Mouse (Mus musculus) bone marrow, adult 2 months (tissue): ENCODE measurements at regions not wholly inside any gene's neighbourhood (a gene's known extent, or its start where the extent isn't known, plus 50 kb on each side); places are given as distances from the start of the nearest gene placed in this dataset.

Experiments used
- H3K27ac ChIP-seq: fragments of 200-500 bp; 2 replicates; pipeline ENCODE4 v1.5.1; 2012; ENCODE audit warnings: low read depth, mild to moderate bottlenecking, control low read depth, inconsistent platforms, low read length; ENCODE audit not compliant: control insufficient read depth, poor library complexity, insufficient read depth
- H3K4me1 ChIP-seq: fragments of 200-500 bp; 2 replicates; pipeline ENCODE4 v1.6.1; 2011; ENCODE audit warnings: low read length; ENCODE audit not compliant: control insufficient read depth, insufficient read depth
- H3K4me3 ChIP-seq: fragments of 200-500 bp; replicated peaks from 2 replicates; pipeline ENCODE3; 2011; ENCODE audit warnings: mild to moderate bottlenecking, low read depth, low read length, control low read depth; ENCODE audit not compliant: control insufficient read depth
- CTCF ChIP-seq: fragments of 200-500 bp; IDR thresholded peaks from 2 replicates; pipeline ENCODE4 v1.5.1; 2011; ENCODE audit warnings: low read length, control low read depth; ENCODE audit not compliant: control insufficient read depth, insufficient read depth
- POLR2A ChIP-seq: fragments of 200-500 bp; IDR thresholded peaks from 2 replicates; pipeline ENCODE4 v1.6.1; 2011; ENCODE audit warnings: low read depth, mild to moderate bottlenecking, control low read depth, low read length, borderline replicate concordance; ENCODE audit not compliant: control insufficient read depth
- WGBS: fragments of 180-500 bp; shearing (Covaris S2); methylation state at CpG from one replicate; pipeline ENCODE4 v1.1.7; 2018; 5-methylcytosine and 5-hydroxymethylcytosine counted together

GRCm38 (mm10) chr13:107260274-107260673 is 238.3 kb upstream of the Kif2a start:
- no peaks in the 10 kb centered on the region for H3K4me1 ChIP-seq
- WGBS = 74% methylated on average over 4 of the region's 4 CpGs
- no peak overlapping the region for H3K27ac ChIP-seq
- H3K4me3 ChIP-seq = no peak overlapping the region
- TF ChIP-seq CTCF (no peak), POLR2A (no peak)

DNA sequence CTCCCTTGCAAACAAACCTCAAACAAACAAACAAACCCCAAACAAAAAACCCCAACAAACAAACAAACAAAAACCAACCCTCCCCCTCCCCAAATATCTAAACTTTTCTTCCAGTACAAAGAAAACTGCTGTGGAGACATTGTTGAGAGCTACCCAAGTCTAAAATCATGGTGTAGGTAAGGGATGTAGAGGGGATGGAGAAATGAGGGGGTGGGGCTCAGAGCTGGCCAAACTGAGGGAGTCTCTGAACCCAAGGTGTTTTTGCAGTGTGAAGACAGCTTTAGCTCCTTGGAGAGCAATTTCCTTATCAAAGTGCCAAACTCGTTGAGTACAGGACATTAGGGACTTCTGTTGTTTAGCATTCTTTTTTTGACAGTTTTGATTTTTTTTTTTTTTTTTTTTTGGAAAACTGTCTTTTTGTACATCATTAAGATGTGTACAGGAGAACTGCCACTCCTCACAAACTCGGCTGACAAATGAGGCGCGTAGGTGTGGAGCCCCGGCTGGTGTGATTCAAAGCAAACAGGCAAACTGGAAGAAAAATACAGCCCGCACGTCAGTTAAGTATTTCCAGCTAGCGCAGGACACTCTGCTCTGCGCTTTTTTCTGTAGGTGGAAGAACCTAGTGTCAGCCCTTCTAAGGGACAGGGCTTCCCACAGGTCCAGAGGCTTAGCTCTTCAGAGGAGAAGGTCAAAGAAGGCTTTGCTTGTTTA is 226.0 kb upstream of the Kif2a start:
- H3K27ac ChIP-seq = no peak overlapping the region
- no peaks in the 10 kb centered on the region for H3K4me1 ChIP-seq
- TF ChIP-seq POLR2A (no peak), CTCF (no peak)
- no peak overlapping the region for H3K4me3 ChIP-seq
- 64% methylated on average over 9 of the region's 9 CpGs for WGBS

GRCm38 (mm10) chr13:107246956-107247751 is 225.2 kb upstream of the Kif2a start:
- no peaks in the 10 kb centered on the region for H3K4me1 ChIP-seq
- H3K27ac ChIP-seq = no peak overlapping the region
- 42% methylated on average over 17 of the region's 17 CpGs for WGBS
- no peak for TF ChIP-seq POLR2A
- TF ChIP-seq CTCF = no peak
- H3K4me3 ChIP-seq = no peak overlapping the region

GRCm38 (mm10) chr13:107244173-107244572 is 222.2 kb upstream of the Kif2a start:
- TF ChIP-seq POLR2A (no peak), CTCF (no peak)
- Histone ChIP-seq H3K4me1 (no peaks in the 10 kb centered on the region), H3K27ac (no peak overlapping the region), H3K4me3 (no peak overlapping the region)
- 37% methylated on average over 3 of the region's 3 CpGs for WGBS

DNA sequence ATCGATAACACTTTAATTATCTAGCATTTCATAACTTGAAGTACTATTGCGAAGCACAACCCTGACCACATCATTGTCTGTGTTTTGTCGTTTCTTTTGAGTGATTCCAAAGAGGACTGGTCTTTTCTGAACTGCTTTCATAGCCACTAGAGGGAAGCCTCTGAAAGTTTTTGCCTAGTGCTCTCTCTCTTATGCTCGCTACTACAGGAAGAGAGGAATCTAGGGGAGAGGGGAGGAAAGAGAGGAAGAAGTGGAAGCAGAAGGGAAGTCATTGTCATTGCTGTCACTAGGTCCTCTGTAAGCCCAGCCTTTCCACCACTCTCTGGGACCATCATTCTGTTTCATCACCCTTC is 217.1 kb upstream of the Kif2a start:
- H3K4me3 ChIP-seq = no peak overlapping the region
- no peaks in the 10 kb centered on the region for H3K4me1 ChIP-seq
- no peak overlapping the region for H3K27ac ChIP-seq
- 58% methylated on average over 4 of the region's 4 CpGs for WGBS
- no peak for TF ChIP-seq CTCF
- no peak for TF ChIP-seq POLR2A

DNA sequence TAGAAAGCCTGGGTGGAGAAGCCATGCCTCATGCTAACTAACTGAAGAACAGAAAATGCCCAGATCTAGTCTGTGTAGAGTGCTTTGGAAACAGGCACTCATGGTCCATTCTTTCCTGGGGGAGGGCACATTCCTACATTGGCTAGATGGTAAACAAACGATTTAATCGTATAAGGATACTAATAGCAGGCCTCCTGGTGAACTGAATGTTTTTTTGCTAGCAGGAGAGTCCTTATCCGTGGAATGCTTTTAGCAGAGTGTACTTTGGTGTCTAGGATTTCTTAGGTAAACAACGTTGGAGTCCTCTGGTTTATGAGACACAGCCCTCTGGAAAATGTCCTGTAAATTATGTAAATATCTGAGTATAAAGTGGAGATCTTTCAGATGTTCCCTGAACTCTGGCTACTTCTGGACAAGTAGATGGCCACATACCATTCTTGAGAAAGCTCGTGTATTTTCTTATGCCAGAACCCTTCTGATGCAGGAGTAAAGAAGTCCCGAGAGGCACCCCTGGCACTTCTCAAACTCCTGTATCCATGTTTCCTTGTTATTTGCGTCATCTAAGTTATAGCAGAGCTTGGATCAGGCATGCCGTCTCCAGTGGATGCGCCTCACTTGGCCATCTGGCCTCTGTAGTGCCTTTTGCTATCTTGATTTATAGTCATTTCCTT is 216.6 kb upstream of the Kif2a start:
- Histone ChIP-seq H3K4me3 (no peak overlapping the region), H3K4me1 (no peaks in the 10 kb centered on the region), H3K27ac (no peak overlapping the region)
- TF ChIP-seq CTCF (no peak), POLR2A (no peak)
- 77% methylated on average over 9 of the region's 9 CpGs for WGBS

DNA sequence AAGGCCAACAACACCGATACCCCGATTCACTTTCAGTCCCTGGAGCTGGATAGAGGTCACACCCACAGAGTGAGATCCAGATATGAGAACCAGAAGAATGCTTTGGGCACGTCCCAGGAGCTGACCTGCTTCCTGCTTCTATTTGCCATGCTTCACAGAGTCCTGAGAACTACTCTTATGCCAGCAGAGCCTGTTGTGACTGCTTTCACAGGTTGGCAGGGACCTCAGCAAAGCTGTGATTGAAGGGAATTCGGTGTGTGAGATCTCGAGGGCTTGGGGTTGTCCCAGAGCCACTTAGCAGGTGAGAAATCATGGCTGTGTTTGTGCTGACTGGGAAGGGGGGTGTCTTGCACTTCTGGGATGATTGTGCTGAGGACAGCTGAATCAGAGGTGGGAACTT is 197.5 kb upstream of the Kif2a start:
- Histone ChIP-seq H3K4me1 (no peaks in the 10 kb centered on the region), H3K27ac (no peak overlapping the region), H3K4me3 (no peak overlapping the region)
- 54% methylated on average over 5 of the region's 5 CpGs for WGBS
- TF ChIP-seq POLR2A (no peak), CTCF (no peak)

DNA sequence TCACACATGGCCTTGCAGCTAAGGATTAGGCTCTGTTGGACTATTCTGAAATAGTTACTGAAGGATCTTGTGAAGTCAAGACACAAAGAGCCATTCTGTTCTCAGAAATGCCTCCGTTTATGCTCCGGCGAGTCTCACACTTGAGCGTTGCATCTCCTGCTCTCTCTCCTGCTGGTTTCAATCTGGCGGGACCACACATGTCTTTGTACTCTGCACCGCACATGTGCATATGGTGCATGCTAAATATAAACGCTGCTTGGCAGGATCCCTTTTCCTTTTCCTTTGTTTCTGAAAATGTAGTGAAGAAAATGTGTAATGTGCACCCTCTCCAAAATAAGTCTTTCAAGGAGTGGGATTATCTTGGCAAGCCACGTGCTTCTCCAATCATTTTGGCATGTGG is 196.4 kb upstream of the Kif2a start:
- Histone ChIP-seq H3K27ac (no peak overlapping the region), H3K4me3 (no peak overlapping the region), H3K4me1 (no peaks in the 10 kb centered on the region)
- TF ChIP-seq POLR2A = no peak
- no peak for TF ChIP-seq CTCF
- WGBS = 88% methylated on average over 8 of the region's 8 CpGs
